7 mouse cellular contexts compared by ENCODE assay signal in the genomic region with DNA sequence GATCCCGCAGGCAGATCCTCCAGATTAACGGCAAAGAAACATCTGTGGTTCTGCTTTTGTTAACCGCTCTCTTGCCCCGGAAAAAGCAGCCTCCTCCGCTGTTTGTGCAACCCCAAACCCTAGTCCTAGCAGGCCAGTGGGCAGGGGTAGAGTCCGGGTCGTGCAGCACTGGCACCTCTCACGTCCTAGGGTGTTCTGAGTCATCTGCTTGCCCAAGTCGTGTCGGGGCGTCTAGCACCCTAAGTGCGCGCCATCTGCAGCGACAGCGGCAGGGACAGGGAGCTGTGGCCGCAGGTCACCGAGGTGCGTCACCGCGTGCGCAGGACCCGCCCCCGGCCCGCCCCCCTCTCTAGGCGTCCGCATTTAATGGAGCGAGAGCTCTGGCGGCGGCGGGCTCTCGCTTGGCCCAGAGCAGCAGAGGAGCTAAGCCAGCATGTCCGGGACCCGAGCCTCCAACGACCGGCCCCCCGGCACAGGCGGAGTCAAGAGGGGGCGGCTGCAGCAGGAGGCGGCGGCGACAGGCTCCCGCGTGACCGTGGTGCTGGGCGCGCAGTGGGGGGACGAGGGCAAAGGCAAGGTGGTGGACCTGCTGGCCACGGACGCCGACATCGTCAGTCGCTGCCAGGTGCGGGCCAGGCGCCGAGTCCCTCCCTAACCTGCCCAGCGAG. TPM values are rescaled to one million over a fixed set of nuclear protein-coding genes. Genes with fewer than 3 reads are reported as not detected.
DNase-seq lines count a peak whose midpoint lies in the region; ATAC-seq and TF ChIP-seq lines count a peak whose summit lies in the region.

Gene Adssl1, plus strand, starts transcription at position 360 of the 668 bp plus-strand sequence.

- no peak for DNase-seq in Patski (ENCODE audit: low read depth, low spot score)
- peak; percentile 53 for DNase-seq in forebrain, embryonic 14.5 days (ENCODE audit: low spot score)
- peak; percentile 68 for DNase-seq in hindbrain, embryonic 10.5 days (ENCODE audit: low spot score)
- peak; percentile 37 to 43 for DNase-seq in layer of hippocampus, postnatal 36 days
- peak; percentile 49 for DNase-seq in retina, postnatal 7 days (ENCODE audit: low read depth, low spot score)

- H3K36me3 ChIP-seq in forebrain, embryonic 14.5 days (ENCODE audit: control insufficient read depth, insufficient read depth, low read length) = no peaks in the 10 kb centered on the region
- no peaks in the 10 kb centered on the region for H3K36me3 ChIP-seq in hindbrain, embryonic 10.5 days
- peaks cover 18% of the 10 kb centered on the region for H3K36me3 ChIP-seq in megakaryocyte, embryonic 14.5 days (replicated peaks; ENCODE audit: low read length)

- TF ChIP-seq CTCF in Patski (IDR thresholded peaks at IDR 0.05) = no peak

- CTCF ChIA-PET in Patski (lab: Charles Lee) = interaction anchor here (1.0 to 2.0 kb wide), 3 partner anchors 26 to 68 kb away, joined by 3 to 6 read pairs (median 4); no protein-coding TSS in a partner anchor

- no peak within 1 kb of the TSS for H3K27ac ChIP-seq in forebrain, embryonic 14.5 days (ENCODE audit: low read depth, low read length)
- peak within 1 kb of the TSS; percentile 86 for H3K27ac ChIP-seq in hindbrain, embryonic 10.5 days

- POLR2A ChIA-PET in Patski (lab: Charles Lee) = interaction anchor here (1.2 kb wide), 1 partner anchor 9 kb away, joined by 4 read pairs; no protein-coding TSS in a partner anchor

- no peaks in the 10 kb centered on the region for H3K9me3 ChIP-seq in forebrain, embryonic 14.5 days (replicated peaks; ENCODE audit: control insufficient read depth, low read length)
- H3K9me3 ChIP-seq in hindbrain, embryonic 10.5 days = no peaks in the 10 kb centered on the region
- no peaks in the 10 kb centered on the region for H3K9me3 ChIP-seq in megakaryocyte, embryonic 14.5 days

- ATAC-seq in Patski = peak; percentile 10
- peak; percentile 27 for ATAC-seq in cerebellum, adult (ENCODE audit: insufficient number of reproducible peaks, low FRiP score, low TSS enrichment)
- ATAC-seq in forebrain, embryonic 14.5 days = peak; percentile 49

- H3K4me1 ChIP-seq in forebrain, embryonic 14.5 days (ENCODE audit: control insufficient read depth, insufficient read depth, low read length) = peaks cover 8% of the 10 kb centered on the region; the same call in 1 of the 2 replicates
- peaks cover 69% of the 10 kb centered on the region for H3K4me1 ChIP-seq in hindbrain, embryonic 10.5 days (replicated peaks)
- peaks cover 100% of the 10 kb centered on the region for H3K4me1 ChIP-seq in megakaryocyte, embryonic 14.5 days

- peak within 1 kb of the TSS; percentile 96 for H3K4me2 ChIP-seq in forebrain, embryonic 14.5 days (ENCODE audit: low read length)

- in situ Hi-C loops in Patski (cut with MboI; ENCODE audit: low pct_unique_long_range_greater_than_20kb) = loop anchor here (5.0 kb wide), 1 partner anchor 68 kb away; no protein-coding TSS in a partner anchor

- under 1% methylated on average over 43 of the region's 56 CpGs for WGBS in forebrain, embryonic 14.5 days
- 1% methylated on average over 56 of the region's 56 CpGs for WGBS in hindbrain, embryonic 10.5 days

- H3K9ac ChIP-seq in forebrain, embryonic 14.5 days (ENCODE audit: low read length) = peak within 1 kb of the TSS; percentile 69

- peak within 1 kb of the TSS; percentile 45 for H3K4me3 ChIP-seq in forebrain, embryonic 14.5 days (ENCODE audit: low read depth, low read length)
- peak within 1 kb of the TSS; percentile 68 for H3K4me3 ChIP-seq in hindbrain, embryonic 10.5 days
- H3K4me3 ChIP-seq in megakaryocyte, embryonic 14.5 days (replicated peaks) = peak within 1 kb of the TSS; percentile 94

- H3K27me3 ChIP-seq in Patski = no peaks in the 10 kb centered on the region
- peaks cover 19% of the 10 kb centered on the region for H3K27me3 ChIP-seq in forebrain, embryonic 14.5 days (replicated peaks; ENCODE audit: control insufficient read depth, insufficient read depth, low read length)
- peaks cover 56% of the 10 kb centered on the region for H3K27me3 ChIP-seq in hindbrain, embryonic 10.5 days (ENCODE audit: insufficient read depth, poor library complexity, severe bottlenecking)
- peaks cover 43% of the 10 kb centered on the region for H3K27me3 ChIP-seq in megakaryocyte, embryonic 14.5 days (replicated peaks)

RNA-seq across cellular contexts. Expression of gene Adssl1, which starts in this region (rescaled TPM):
- 1.7 TPM for polyA plus RNA-seq in Patski (2021)
- polyA plus RNA-seq in forebrain, embryonic 14.5 days (2014; fragmentation: Nextera tagmentation; extraction: Ambion mirVana) = 2.0 and 2.1 TPM in 2 replicates
- polyA plus RNA-seq in hindbrain, embryonic 10.5 days (2016; fragmentation: Nextera tagmentation; extraction: Ambion mirVana) = 3.7 and 5.5 TPM in 2 replicates
- 10 to 100 TPM; 11.9 to 12.6 TPM for total RNA-seq in layer of hippocampus, postnatal 36 days (2021)
- 10.1 and 38.2 TPM in 2 replicates for polyA plus RNA-seq in megakaryocyte, embryonic 14.5 days (2012; ENCODE audit: insufficient read depth, low replicate concordance)
